Mouse (Mus musculus) liver, adult 2 months (tissue): ENCODE results near the gene Slc44a4.

ENCODE experiments used
- CTCF ChIP-seq: fragments of 200-500 bp; IDR thresholded peaks from 2 replicates; pipeline ENCODE4 v1.5.1; 2011; ENCODE audit warnings: low read depth, low read length, control low read depth
- POLR2A ChIP-seq: fragments of 200-500 bp; IDR thresholded peaks from 2 replicates; pipeline ENCODE4 v1.6.1; 2011; ENCODE audit warnings: low read length, control low read depth; ENCODE audit not compliant: insufficient read depth; ENCODE audit errors: extremely low read depth

DNA sequence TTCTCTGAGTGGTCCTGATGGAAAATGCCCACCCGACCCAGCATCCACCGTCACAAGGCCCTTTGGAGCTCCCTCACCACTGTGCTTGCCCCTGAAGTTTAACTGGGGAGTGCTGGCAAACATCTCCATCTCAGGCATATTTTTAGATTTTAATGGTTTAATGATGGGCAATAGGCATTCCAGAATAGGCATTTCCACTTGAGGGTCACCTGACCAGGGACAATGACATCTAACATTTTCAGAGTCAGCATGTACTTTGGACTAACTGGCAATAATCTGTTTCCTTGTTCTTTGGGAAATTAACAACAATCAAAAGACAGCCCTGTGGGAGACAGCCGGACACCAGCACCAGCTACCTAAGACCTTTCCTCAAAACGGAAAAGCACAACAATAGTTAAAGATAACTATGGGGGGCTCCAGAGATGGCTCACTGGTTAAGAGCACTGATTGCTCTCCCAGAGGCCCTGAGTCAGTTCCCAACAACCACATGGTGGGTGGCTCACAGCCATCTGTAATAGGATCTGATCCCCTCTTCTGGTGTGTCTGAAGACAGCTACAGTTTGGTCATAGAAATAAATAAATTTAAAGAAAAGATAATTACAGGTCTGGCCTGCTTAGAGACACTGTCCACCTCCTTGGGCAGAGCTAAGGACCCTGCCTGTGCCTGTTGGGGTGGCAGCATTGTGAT, 29.0 kb downstream of the Slc44a4 start:
- TF ChIP-seq CTCF (no peak), POLR2A (no peak)
